Mouse (Mus musculus): ENCODE results near the gene Copa.

Gene Copa

DNA sequence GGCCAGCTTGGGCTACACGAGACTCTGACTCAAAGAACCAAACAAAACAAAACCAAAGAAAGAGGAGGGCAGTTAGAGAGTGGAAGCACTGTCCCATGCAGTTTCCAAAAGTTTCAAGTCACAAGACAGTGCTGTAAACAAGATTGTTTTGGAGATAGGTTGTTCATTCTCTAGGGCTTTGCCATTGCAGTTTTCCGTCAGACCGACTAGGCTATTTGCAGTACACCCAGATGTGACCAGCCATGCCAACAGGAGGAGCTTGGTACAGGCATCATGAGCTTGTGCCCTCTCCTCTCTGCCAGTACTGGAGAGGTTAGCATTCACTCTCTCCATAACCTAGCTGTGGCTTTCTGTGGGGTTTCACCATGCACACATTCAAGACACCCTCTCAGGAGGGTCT lies 11.2 kb downstream of the Copa start:
- DNase-seq (ENCODE audit: low spot score), result no peak

DNA sequence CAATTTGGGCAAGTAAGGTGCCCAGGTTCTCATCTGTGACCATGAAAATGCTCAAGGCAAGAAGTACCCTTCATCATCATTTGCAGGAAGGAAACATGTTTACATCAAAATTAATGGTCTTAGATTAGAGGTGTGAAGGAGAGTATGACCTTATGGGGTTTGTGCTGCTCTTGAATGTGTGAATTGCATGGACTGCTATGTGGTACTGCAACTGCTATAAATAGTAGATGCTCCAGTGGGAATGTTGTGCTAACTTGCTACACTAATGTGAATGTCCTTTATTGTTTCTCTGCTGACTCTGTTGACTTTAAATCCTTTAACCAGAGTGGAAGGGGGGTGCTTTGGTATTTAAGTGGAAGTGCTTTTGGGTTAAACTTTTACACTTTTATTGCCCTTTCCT lies 12.0 kb downstream of the Copa start:
- DNase-seq (ENCODE audit: low spot score), result no peak

DNA sequence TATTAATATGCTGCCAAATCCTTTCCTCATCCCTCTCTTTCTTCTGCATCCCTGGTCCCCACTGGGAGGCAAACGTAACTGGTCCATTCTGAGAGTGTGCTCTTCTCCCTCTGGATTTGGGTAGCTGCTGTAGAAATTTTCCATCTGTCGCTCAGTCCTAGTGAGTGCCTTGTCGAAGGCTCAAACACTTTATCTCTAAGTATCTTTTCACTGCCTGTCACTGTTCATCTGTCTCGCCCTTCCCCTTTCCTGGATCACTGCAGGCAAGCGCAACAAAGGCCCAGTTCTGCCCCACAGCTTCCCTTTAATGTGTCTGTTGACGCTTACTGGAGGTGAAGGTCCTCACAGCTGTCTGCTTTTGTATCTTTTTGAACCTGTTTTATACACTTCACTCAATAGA lies 12.9 kb downstream of the Copa start:
- no peak for DNase-seq (ENCODE audit: low spot score)

DNA sequence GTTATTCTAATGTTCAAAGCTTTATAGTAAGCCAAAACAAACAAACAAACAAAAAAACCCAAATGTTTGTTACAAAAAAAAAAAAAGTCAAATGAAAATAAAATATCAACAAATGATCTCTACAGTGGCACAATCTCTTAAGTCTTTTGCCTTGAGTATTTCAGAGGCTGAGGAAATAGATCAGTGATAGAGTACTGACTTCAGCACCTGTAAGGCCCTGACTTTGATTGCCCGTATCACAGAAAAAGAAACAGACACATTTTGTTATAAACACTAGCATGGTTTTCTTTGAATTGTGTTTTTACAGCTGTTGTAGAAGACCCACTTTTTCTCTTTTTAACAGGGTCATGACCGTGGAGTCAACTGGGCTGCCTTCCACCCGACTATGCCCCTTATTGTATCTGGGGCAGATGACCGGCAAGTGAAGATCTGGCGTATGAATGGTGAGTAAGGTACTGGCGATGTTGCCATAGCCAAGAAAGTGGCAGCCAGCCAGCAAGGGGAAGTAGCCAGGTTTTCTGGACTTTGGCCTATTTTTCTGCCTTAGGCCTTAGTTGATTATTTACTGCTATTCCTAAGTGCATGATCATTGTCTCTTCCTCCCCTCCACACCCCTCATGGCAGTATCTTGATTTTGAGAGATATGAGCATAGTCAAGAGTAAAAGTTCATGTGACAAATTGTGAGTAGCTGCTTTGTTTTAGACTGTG lies 17.1 kb downstream of the Copa start:
- DNase-seq (ENCODE audit: low spot score), result no peak

DNA sequence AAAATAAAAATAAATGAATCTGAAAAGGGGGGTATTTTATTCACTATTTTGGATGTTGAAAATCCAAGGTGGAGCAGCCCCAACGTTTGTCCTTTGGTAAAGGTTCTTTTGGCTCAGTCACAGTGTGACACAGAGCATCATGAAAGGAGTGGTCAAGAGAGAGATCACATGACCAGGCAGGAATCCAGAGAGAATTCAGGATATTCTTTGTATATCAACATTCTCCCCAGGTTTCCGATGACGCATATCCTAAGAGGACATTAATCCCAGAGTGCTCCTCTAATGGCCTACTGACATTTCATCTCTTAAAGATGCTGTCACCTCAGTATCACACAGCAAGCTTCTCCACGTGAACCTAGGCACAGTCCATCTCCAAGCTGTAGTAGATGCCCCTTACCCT lies 21.3 kb downstream of the Copa start:
- DNase-seq (ENCODE audit: low spot score), result no peak

DNA sequence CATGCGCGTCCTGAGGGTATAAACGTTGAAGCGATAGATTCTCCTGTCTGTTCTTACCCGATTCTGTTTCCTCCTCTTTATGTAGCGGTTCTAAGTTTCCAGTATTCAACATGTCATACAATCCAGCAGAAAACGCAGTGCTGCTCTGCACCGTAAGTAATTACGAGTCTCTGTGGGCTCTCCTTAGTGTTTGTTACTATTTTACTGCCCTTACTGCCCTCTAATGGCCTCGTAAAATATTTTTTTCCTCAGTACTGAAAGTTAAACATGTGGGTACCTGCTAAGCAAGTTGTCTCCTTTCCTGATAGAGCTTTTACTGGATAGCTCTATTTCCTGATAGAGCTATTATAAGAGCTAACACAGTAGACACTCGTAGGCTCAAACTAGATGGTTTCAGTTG lies 22.8 kb downstream of the Copa start:
- DNase-seq (ENCODE audit: low spot score), result no peak

DNA sequence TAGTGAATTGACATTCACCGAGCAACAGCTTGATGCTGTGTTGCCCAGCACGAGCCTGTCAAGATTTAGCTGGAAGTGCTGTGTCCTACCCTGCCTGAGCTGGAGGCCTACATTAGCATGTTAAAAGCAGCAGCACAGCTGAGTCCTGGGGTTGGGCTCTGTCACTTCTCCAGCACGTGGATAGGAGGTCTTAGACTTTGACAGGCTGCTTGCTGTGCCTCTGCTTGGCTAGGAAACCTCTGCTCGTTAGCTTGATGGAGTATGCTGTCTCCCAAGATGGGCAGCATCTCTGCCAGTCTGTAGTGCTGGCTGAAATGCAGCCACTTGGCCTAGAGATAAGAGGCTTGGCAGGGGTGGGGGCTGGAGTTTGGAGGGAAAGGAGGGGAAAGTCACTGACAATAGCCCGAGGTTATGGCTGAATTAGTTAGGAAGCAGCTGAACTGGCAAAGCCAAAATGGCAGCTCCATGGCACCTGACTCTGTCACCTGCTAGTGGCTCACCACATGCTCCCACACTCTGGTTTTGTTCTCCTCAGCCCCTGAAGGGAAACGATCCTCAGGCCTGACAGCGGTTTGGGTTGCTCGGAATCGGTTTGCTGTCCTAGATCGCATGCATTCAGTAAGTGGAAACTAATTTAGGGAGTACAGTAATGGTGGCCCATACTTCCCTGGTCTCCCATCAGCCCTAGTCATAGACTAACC lies 25.6 kb downstream of the Copa start:
- DNase-seq (ENCODE audit: low spot score), result no peak

DNA sequence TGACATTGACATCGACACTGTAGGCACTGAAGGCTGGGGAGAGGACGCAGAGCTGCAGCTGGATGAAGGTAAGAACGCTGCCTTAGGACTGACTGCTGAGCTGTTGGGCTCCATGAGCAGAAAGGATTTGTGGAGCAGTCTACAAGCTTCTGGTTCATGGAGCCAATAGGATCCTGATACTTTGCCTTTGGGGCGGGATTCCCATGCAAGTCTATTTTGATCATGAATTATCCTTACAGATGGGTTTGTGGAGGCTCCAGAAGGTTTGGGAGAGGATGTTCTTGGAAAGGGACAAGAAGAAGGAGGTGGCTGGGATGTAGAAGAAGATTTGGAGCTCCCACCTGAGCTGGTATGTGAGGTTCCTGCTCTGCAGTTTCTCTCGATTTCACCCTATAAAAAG lies 34.6 kb downstream of the Copa start:
- DNase-seq (ENCODE audit: low spot score), result no peak

DNA sequence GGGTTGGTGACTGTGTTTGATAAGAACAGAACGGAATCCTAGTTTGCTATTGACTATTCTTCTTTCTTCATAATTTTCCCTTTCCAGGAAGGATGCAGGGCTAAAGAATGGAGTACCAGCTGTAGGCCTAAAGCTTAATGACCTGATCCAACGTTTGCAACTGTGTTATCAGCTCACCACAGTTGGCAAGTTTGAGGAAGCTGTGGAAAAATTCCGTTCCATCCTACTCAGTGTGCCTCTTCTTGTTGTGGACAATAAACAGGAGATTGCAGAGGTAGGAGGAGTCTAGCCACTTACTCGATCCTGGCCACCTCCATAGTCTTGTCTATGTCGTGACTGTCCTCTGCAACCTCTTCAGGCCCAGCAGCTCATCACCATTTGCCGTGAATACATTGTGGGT lies 36.8 kb downstream of the Copa start:
- no peak for DNase-seq (ENCODE audit: low spot score)

DNA sequence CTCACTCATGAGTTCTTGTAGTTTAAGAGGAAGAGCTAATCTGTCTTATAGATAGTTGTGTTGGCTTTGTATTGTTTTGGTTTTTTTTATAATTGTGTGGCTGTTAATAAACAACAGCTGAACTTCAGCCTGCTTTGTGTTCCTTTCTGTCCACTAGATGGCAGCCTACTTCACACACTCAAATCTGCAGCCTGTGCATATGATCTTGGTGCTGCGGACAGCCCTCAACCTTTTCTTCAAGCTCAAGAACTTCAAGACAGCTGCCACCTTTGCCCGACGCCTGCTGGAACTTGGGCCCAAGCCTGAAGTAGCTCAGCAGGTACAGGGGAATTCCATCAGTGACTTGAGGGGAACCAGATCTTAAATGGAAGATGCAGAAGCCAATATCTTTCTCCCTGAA lies 37.4 kb downstream of the Copa start:
- no peak for DNase-seq (ENCODE audit: low spot score)

DNA sequence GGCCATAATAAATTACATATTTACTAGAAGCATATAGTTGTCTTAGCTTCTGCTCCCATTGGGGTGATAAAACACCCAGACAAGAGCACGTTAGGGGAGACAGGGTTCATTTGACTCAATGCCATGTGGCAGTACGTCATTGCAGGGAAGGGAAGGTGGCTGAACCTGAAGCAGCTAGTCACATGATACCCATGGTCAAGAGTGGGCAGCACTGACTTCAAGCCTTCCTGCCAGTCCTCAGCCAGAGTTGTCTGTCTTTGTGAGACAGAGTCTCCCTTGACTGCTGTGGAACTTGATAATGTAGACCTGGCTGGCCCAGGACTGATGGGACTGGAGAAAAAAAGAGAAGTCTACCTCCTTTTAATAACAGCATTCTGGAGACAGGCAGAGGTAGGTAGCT lies 40.3 kb downstream of the Copa start:
- no peak for DNase-seq (ENCODE audit: low spot score)

DNA sequence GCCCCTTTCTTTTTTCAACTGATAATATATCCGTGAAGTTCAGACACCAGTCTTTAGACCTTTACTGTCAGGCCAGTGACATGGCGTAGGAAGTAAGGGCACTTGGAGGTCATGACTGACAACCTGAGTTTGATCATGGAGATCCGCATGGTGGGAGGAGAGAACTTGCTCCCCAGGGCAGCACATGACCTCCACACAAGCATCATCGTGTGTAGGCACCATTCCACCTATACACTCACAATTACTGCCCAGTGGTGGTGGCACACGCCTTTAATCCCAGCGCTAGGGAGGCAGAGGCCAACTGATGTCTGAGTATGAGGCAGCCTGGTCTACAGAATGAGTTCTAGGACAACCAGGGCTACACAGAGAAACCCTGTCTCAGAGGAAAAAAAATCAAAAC lies 42.2 kb downstream of the Copa start:
- no peak for DNase-seq (ENCODE audit: low spot score)

DNA sequence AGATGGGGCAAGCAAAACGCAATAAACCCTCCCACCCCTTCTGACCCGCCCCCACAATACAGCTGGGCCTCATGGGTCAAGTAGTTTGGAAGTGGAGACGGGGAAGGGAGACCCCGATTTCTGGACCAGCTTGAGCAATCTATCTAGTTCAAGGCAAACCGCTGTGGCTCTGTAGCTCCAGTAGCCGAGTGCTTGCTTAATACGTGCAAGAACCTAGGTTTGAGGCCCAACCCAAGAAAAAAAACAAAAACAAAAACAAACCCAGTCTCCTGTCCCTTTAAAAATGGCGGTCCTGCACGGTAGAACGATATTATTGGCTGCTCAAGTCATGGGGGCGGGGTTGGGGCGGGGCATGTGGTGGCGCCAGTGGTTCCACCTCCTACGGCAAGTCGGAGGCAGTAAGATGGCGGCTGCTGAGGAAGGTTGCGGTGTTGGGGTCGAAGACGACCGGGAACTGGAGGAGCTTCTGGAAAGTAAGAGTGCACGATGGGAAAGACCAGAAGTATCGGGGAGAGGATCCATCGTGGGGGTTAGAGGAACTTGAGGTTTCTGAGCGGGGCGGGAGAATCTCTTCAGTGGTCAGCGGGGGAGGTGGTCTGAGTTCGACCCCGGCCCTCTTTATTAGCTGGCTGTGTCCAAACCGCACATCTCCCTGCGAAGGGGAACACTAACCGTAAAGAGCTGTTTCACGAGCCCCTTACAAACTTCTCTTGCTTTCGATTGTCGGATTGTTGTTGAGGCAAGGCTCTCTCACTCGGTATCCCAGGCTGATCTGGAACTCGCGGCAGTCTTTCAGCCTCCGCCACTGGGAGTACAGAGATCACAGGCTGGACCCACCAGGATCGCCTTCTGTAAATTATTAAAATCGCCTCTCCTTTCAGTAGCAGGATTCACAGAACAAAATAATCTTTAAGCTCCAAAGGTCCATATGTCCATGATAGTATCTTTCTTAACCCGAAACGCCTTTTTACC lies 44.3 kb downstream of the Copa start, which contains the start of gene Pex19:
Gene Pex19 (plus strand): TSS at position 380 of the 972 bp plus-strand sequence.
- peak; percentile 64 for DNase-seq (ENCODE audit: low spot score)

DNA sequence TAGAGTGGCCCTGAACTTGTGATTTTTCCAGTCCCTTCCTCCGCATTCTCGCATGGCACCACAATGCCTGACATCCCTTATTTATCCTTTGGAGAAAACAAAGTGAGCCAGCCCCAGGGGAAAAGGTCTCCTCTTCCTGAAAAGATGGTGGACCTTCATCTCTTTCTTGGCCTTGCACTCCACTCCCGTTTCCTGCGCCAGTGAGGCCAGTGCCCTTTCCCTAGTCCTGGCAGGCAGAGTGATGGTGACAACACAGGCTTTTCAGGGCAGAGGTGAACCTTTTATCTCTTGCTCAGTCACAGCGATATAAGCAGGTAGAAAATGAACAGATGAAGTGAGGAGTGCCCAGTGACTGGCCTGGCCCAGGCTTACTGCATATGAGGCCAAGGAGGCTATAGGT lies 45.2 kb downstream of the Copa start:
- no peak for DNase-seq (ENCODE audit: low spot score)

DNA sequence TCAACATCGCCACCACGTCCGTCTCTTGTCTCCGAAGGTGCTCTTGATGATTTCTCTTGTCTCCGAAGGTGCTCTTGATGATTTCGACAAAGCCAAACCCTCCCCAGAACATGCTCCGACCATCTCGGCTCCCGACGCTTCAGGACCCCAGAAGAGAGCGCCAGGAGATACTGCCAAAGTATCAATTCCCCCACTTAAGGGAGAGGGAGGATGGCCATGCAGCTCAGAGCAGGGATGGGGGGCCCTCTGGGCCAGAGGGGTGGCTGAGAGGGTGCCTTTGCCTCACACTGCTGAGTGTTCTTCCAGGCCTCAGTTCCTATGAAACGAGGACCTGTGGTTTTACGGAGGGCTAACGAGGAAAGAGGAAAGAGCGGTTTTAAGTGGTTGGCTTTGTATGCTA lies 46.2 kb downstream of the Copa start:
- no peak for DNase-seq (ENCODE audit: low spot score)

DNA sequence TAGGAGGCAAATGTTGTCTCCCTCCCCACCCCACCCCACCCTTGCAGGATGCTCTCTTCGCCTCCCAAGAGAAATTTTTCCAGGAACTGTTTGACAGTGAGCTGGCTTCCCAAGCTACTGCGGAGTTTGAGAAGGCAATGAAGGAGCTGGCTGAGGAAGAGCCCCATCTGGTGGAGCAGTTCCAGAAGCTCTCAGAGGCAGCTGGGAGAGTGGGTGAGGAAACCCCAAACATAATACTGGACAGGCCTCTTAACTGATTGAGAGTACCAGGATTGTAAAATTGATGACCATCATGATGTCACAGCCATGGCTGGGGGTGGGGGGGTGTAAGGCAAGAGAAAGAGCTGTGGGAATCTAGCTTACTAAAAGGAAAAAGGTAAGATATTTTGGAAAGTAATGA lies 46.8 kb downstream of the Copa start:
- no peak for DNase-seq (ENCODE audit: low spot score)

DNA sequence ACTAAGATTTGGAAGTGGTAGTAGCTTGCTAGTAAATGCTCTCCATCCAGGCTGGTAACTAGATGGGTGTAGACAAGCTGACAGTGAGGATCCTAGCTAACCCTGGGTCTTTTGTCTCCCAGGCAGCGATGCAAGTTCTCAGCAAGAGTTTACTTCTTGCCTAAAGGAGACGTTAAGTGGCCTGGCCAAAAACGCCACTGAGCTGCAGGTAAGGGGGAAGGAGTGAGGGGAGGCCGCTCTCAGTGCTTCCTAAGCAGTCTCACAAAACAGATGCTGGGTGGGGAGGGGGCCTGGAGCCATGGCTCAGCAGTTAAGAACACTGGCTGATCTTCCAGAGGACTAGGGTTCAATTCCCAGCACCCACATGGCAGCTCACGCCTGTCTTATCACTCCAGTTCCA lies 47.5 kb downstream of the Copa start:
- no peak for DNase-seq (ENCODE audit: low spot score)

DNA sequence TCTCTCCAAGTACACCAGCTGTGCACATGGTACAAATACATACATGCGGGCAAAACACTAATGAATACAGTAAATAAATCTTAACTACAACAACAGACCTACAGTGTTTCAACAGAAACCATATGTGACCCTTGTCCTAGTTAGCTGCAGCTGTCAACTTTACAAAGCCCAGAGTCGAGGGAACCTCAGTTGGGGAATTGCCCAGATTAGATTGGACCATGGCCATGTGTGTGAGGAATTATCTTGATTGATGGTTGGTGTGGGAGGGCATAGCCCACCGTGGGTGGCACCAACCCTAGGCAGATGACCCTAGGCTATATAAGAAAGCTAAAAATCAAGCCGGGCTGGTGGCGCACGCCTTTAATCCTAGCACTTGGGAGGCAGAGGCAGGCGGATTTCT lies 50.0 kb downstream of the Copa start:
- DNase-seq (ENCODE audit: low spot score), result no peak

DNA sequence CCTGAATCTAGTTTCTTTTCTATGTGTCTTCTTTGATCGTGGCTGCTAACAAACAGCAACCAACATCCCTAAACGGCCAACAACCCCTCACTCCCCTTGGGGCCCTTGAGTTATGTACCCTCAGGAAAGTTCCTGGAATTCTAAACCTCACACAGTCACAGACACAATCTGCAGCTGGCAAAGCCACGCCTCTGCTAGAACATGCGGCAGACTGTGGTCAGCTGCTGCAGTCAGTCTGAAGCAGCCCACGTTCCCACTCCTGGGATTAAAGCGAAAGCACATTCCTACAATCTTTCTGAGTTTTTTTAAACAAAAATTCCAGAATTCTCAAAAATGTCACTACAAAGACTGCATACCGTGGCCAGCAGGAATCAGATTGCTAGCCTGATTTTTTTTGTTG lies 51.2 kb downstream of the Copa start:
- DNase-seq (ENCODE audit: low spot score), result no peak

DNA sequence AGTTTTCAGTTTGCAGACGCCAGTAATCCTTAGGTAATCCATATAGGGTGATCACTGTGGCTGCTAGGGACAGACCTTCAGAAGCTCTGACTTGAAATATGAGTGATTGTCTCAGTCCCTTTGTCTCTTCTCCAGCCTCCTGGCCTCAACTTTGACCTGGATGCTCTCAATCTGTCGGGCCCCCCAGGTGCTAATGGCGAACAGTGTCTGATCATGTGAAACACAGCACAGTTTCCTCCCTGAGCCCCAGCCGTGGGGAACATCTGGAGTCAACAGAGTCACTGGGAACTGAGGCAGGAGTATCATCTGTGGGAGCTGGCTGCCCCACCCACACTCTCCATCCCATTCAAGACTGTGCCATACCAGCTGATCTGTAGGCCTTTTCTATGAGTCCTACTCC lies 51.7 kb downstream of the Copa start:
- no peak for DNase-seq (ENCODE audit: low spot score)

DNA sequence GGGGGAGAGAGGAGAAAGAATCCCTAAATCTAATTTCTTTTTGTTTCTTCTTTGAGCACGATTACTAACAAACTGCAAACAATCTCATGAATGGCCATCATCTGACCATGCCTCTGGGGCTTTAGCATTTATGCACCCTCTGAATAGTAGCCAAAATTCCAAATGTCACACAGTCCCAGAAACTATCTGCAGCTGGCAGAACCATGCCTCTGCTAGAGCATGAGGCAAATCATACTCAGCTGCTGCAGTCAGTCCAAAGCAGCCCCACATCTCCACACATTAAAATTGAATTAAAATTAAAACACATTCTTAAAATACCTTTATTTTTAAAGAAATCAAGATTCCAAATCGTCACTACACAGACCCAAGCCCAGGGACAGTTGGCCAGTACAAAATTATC lies 57.8 kb downstream of the Copa start:
- no peak for DNase-seq (ENCODE audit: low spot score)

DNA sequence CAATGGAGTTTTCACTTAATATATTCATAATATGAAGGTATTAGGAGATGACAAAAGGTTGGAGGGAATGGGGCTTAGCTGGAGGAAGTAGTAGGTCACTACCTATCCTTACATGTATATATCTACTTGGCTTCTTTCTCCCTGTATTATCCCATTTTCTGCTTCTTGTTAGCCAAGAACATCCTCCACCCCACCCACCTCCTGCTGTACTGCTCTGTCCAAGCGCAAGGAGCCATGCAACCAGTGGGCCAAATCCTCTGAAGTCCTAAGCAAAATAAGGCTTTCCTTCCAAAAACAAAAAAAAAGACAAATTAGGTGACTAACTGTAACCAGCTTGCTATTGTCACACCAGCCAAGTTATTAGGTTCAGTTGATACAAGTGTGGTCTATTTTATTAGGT lies 58.5 kb downstream of the Copa start:
- no peak for DNase-seq (ENCODE audit: low spot score)

DNA sequence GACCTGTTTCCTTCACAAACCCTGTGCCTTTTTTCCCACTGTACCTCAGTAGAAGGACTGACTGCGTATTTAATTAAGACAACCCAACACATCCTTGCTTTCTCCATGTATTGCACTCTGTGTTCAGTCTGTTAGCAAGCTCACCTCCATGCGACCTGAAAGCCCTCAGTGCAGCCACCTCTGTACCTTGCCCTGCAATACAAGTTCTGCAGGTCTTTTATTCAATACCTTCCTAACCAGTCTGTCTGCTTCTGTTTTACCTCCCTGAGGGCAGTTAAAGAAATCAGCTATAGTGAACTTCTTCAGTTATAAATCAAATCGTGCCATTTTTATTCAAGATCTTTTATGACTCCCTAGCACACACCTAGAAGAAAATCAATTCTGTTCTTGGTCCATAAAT lies 59.2 kb downstream of the Copa start:
- no peak for DNase-seq (ENCODE audit: low spot score)

Measured in urinary bladder, postnatal 25 days (tissue).